Mouse (Mus musculus) frontal cortex, postnatal 14 days (tissue): ENCODE data around the gene Tgfb2.

ENCODE experiments used
- DNase-seq, 2 experiments: peaks; one replicate each; pipeline ENCODE4 v3.0.0; 2022; ENCODE audit warnings: low spot score in 2 of 2

Tgfb2 gene

GRCm38 (mm10) chr1:186581666-186582065 is 124.1 kb downstream of the Tgfb2 start:
- DNase-seq: no peak

GRCm38 (mm10) chr1:186581114-186581513 is 124.7 kb downstream of the Tgfb2 start:
- no peak for DNase-seq

DNA sequence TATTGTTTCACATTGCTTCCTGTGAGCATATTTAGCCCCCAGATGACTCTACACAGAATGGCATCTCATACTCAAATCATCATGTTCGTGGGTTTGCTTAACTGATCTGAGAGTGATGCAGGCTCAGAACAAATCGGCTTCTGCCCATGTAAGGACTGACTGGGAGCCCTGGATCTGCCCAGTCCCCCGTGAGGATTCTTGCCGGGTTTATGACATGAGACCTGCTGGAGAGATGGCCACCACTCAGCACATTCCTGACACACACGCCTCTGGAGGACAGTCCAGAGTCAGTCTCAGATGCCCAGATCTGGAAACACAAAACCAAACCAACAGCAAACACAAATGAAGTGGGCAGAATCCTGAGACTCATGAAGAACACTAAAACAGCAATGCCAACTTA is 128.5 kb downstream of the Tgfb2 start:
- DNase-seq: no peak

DNA sequence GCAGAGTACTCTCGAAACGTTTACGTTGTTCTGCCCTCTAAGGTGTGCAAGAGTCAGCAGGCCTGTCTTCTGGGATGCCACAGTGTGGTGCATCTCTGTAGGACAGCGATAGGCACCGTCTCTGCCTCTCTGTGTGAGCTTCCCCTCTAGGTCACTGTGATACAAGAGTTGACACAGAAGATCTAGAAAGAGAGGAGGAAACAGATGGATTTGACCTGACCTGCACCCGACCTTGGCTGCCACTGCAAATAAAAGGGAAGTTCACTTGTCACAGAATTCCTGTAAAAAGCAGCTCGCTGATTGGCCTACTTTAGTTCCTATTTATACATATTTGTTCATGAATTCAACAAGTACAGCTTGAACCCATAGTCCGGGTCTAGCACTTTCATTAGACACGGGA is 130.2 kb downstream of the Tgfb2 start:
- DNase-seq: no peak

DNA sequence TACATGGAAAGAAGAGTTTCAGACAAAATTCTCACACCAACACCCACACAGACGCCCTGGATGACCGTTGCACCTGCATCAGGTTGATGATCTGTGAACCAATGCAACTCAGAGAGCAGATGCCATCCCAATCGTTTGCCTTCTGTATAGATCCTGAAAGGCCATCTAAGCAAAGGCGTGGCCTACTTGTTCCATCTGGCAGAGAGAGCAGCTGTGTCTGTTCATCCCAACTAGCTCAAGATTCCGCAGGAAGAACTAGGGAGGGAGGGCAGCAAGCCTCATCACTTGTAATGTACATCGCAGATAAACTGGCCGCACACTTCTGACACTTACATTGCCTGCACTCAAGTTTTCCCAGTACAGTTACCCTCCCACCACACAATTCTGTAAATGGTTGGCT is 130.7 kb downstream of the Tgfb2 start:
- DNase-seq: no peak
